Mouse (Mus musculus): ENCODE data around the gene Apold1. TPM values are rescaled to one million over a fixed set of nuclear protein-coding genes. Genes with fewer than 3 reads are reported as not detected.

Apold1 gene
- total RNA-seq, 1 experiment: 0.22 TPM

- no peak for DNase-seq (ENCODE audit: low read depth, low spot score)
- Histone ChIP-seq H3K9ac (ENCODE audit: insufficient read depth, low read depth, low read length, poor library complexity, severe bottlenecking) (no peak overlapping the region), H3K4me1 (ENCODE audit: control insufficient read depth in 2 of 2, insufficient read depth in 2 of 2, low read length in 2 of 2, poor library complexity in 1 of 2) (peaks cover 0 to 2% of the 10 kb centered on the region in 2 experiments; a peak in 1 of 4 replicates), H3K36me3 (ENCODE audit: control insufficient read depth, insufficient read depth, low read length, poor library complexity, severe bottlenecking) (no peaks in the 10 kb centered on the region), H3K9me3 (ENCODE audit: control insufficient read depth, insufficient read depth, low read depth, low read length) (no peaks in the 10 kb centered on the region), H3K27ac (ENCODE audit: insufficient read depth, low read depth, low read length, poor library complexity, severe bottlenecking) (no peak overlapping the region), H3K4me3 (ENCODE audit: insufficient read depth in 1 of 2, low read depth in 1 of 2, low read length in 2 of 2, poor library complexity in 1 of 2, severe bottlenecking in 1 of 2) (no peak overlapping the region)
- in situ Hi-C loops (cut with MboI; ENCODE audit: low sequenced_read_pairs in 2 of 2, unreplicated experiment in 2 of 2): no loop called here
- no peak for TF ChIP-seq ZC3H11A (IDR thresholded peaks at IDR 0.05; ENCODE audit: borderline replicate concordance, low read depth, low read length)
- no peak for TF ChIP-seq MAFK (IDR thresholded peaks at IDR 0.05; ENCODE audit: insufficient read depth, low read depth, low read length)
- TF ChIP-seq CHD2 (IDR thresholded peaks at IDR 0.05; ENCODE audit: low read depth, low read length): no peak
These were observed 9.4 kb upstream of the Apold1 start for GRCm38 (mm10) chr6:134972096-134972495.

GRCm38 (mm10) chr6:134976628-134977027 lies 4.9 kb upstream of the Apold1 start:
- TF ChIP-seq ZNF384 (IDR thresholded peaks at IDR 0.05; ENCODE audit: low read depth, low read length) (no peak), CHD2 (IDR thresholded peaks at IDR 0.05; ENCODE audit: low read depth, low read length) (no peak), MAFK (IDR thresholded peaks at IDR 0.05; ENCODE audit: insufficient read depth, low read depth, low read length) (no peak), ZC3H11A (IDR thresholded peaks at IDR 0.05; ENCODE audit: borderline replicate concordance, low read depth, low read length) (no peak), HCFC1 (IDR thresholded peaks at IDR 0.05; ENCODE audit: borderline replicate concordance, insufficient read depth, low read length) (no peak)
- Histone ChIP-seq H3K36me3 (ENCODE audit: control insufficient read depth, insufficient read depth, low read length, poor library complexity, severe bottlenecking) (no peaks in the 10 kb centered on the region), H3K9me3 (ENCODE audit: control insufficient read depth, insufficient read depth, low read depth, low read length) (no peaks in the 10 kb centered on the region), H3K9ac (ENCODE audit: insufficient read depth, low read depth, low read length, poor library complexity, severe bottlenecking) (no peak overlapping the region), H3K4me1 (ENCODE audit: control insufficient read depth in 2 of 2, insufficient read depth in 2 of 2, low read length in 2 of 2, poor library complexity in 1 of 2) (peaks cover 0 to 9% of the 10 kb centered on the region in 2 experiments; a peak in 1 of 4 replicates), H3K4me3 (ENCODE audit: insufficient read depth in 1 of 2, low read depth in 1 of 2, low read length in 2 of 2, poor library complexity in 1 of 2, severe bottlenecking in 1 of 2) (no peak overlapping the region), H3K27ac (ENCODE audit: insufficient read depth, low read depth, low read length, poor library complexity, severe bottlenecking) (no peak overlapping the region)
- DNase-seq (ENCODE audit: low read depth, low spot score): no peak
- in situ Hi-C loops (cut with MboI; ENCODE audit: low sequenced_read_pairs in 2 of 2, unreplicated experiment in 2 of 2): no loop called here

GRCm38 (mm10) chr6:134983529-134984370 lies 2.2 kb downstream of the Apold1 start:
- no peak for TF ChIP-seq CHD2 (IDR thresholded peaks at IDR 0.05; ENCODE audit: low read depth, low read length)
- no peak for TF ChIP-seq ZC3H11A (IDR thresholded peaks at IDR 0.05; ENCODE audit: borderline replicate concordance, low read depth, low read length)
- TF ChIP-seq ZNF384 (IDR thresholded peaks at IDR 0.05; ENCODE audit: low read depth, low read length): no peak
- 0 out of 2 replicates have a peak, but pooled peaks have one; percentile 35 for TF ChIP-seq HCFC1 (IDR thresholded peaks at IDR 0.05; ENCODE audit: borderline replicate concordance, insufficient read depth, low read length)
- no peak for TF ChIP-seq MAFK (IDR thresholded peaks at IDR 0.05; ENCODE audit: insufficient read depth, low read depth, low read length)
- H3K4me3 ChIP-seq (ENCODE audit: insufficient read depth in 1 of 2, low read depth in 1 of 2, low read length in 2 of 2, poor library complexity in 1 of 2, severe bottlenecking in 1 of 2): peak overlapping the region; percentile 61 to 81
- H3K36me3 ChIP-seq (ENCODE audit: control insufficient read depth, insufficient read depth, low read length, poor library complexity, severe bottlenecking): no peaks in the 10 kb centered on the region
- H3K4me1 ChIP-seq (ENCODE audit: control insufficient read depth in 2 of 2, insufficient read depth in 2 of 2, low read length in 2 of 2, poor library complexity in 1 of 2): peaks cover 3 to 20% of the 10 kb centered on the region in 2 experiments; a peak in 1 of 4 replicates
- in situ Hi-C loops (cut with MboI; ENCODE audit: low sequenced_read_pairs in 2 of 2, unreplicated experiment in 2 of 2): no loop called here
- H3K9me3 ChIP-seq (ENCODE audit: control insufficient read depth, insufficient read depth, low read depth, low read length): no peaks in the 10 kb centered on the region
- H3K27ac ChIP-seq (ENCODE audit: insufficient read depth, low read depth, low read length, poor library complexity, severe bottlenecking): no peak overlapping the region
- DNase-seq (ENCODE audit: low read depth, low spot score): peak; percentile 68
- H3K9ac ChIP-seq (ENCODE audit: insufficient read depth, low read depth, low read length, poor library complexity, severe bottlenecking): peak overlapping the region; percentile 64

GRCm38 (mm10) chr6:134984748-134985147 lies 3.2 kb downstream of the Apold1 start:
- in situ Hi-C loops (cut with MboI; ENCODE audit: low sequenced_read_pairs in 2 of 2, unreplicated experiment in 2 of 2): no loop called here
- DNase-seq (ENCODE audit: low read depth, low spot score): no peak
- Histone ChIP-seq H3K4me1 (ENCODE audit: control insufficient read depth in 2 of 2, insufficient read depth in 2 of 2, low read length in 2 of 2, poor library complexity in 1 of 2) (peaks cover 3 to 20% of the 10 kb centered on the region in 2 experiments; a peak in 1 of 4 replicates), H3K4me3 (ENCODE audit: insufficient read depth in 1 of 2, low read depth in 1 of 2, low read length in 2 of 2, poor library complexity in 1 of 2, severe bottlenecking in 1 of 2) (no peak overlapping the region), H3K9me3 (ENCODE audit: control insufficient read depth, insufficient read depth, low read depth, low read length) (no peaks in the 10 kb centered on the region), H3K27ac (ENCODE audit: insufficient read depth, low read depth, low read length, poor library complexity, severe bottlenecking) (no peak overlapping the region), H3K36me3 (ENCODE audit: control insufficient read depth, insufficient read depth, low read length, poor library complexity, severe bottlenecking) (no peaks in the 10 kb centered on the region), H3K9ac (ENCODE audit: insufficient read depth, low read depth, low read length, poor library complexity, severe bottlenecking) (no peak overlapping the region)
- no peak for TF ChIP-seq CHD2 (IDR thresholded peaks at IDR 0.05; ENCODE audit: low read depth, low read length)
- no peak for TF ChIP-seq HCFC1 (IDR thresholded peaks at IDR 0.05; ENCODE audit: borderline replicate concordance, insufficient read depth, low read length)
- TF ChIP-seq ZNF384 (IDR thresholded peaks at IDR 0.05; ENCODE audit: low read depth, low read length): no peak
- no peak for TF ChIP-seq MAFK (IDR thresholded peaks at IDR 0.05; ENCODE audit: insufficient read depth, low read depth, low read length)

Measured in ES-E14 (cell line).